20 mouse cellular contexts compared by ENCODE assay signal in genomic region chr14:56903039-56903438, GRCm38 (mm10). TPM values are rescaled to one million over a fixed set of nuclear protein-coding genes. Genes with fewer than 3 reads are reported as not detected.
DNase-seq lines count a peak whose midpoint lies in the region; ATAC-seq and TF ChIP-seq lines count a peak whose summit lies in the region.
"Had no signal": no experiment of that assay in that cellular context is flagged by ENCODE, and none has a peak within 500 bp of the region (broad histone marks: within the 10 kb centered on the region; RNA-seq: fewer than 3 reads in every experiment).

No protein-coding gene starts in this region.

- WGBS in liver, postnatal 0 days (ENCODE audit: insufficient replicate concordance): 71% methylated on average over 6 of the region's 6 CpGs
- 81% methylated on average over 6 of the region's 6 CpGs for WGBS in liver, embryonic 12.5 days (ENCODE audit: insufficient replicate concordance)

- no peaks in the 10 kb centered on the region for H3K9me3 ChIP-seq in liver, postnatal 0 days (ENCODE audit: low read length)
- H3K9me3 ChIP-seq in liver, embryonic 12.5 days (replicated peaks): no peaks in the 10 kb centered on the region
- H3K9me3 ChIP-seq: embryonic facial prominence, embryonic 13.5 days; forebrain, embryonic 13.5 days; G1E; heart, embryonic 12.5 days; hindbrain, embryonic 10.5 days had no signal

- H3K36me3 ChIP-seq in liver, postnatal 0 days (replicated peaks; ENCODE audit: insufficient read depth, low read length): peaks cover 6% of the 10 kb centered on the region
- peaks cover 37% of the 10 kb centered on the region for H3K36me3 ChIP-seq in liver, embryonic 12.5 days

- H3K4me3 ChIP-seq in liver, postnatal 0 days (ENCODE audit: low read depth, low read length): no peak overlapping the region
- H3K4me3 ChIP-seq in liver, embryonic 12.5 days: no peak overlapping the region
- no peak overlapping the region for H3K4me3 ChIP-seq in bone marrow macrophage, adult 2 months (ENCODE audit: insufficient read depth, low read length)
- H3K4me3 ChIP-seq: embryonic facial prominence, embryonic 13.5 days; forebrain, embryonic 13.5 days; heart, embryonic 12.5 days; hindbrain, embryonic 10.5 days had no signal

- no peak for TF ChIP-seq CTCF in liver, postnatal 0 days (IDR thresholded peaks at IDR 0.05; ENCODE audit: low read depth)
- no peak for TF ChIP-seq CTCF in bone marrow macrophage, adult 2 months (IDR thresholded peaks at IDR 0.05; ENCODE audit: low read depth, low read length)

- no peak overlapping the region for H3K9ac ChIP-seq in liver, postnatal 0 days (replicated peaks)
- no peak overlapping the region for H3K9ac ChIP-seq in liver, embryonic 12.5 days
- H3K9ac ChIP-seq: embryonic facial prominence, embryonic 13.5 days; forebrain, embryonic 13.5 days; forebrain, postnatal 0 days; heart, embryonic 12.5 days; hindbrain, embryonic 14.5 days had no signal

- TF ChIP-seq POLR2A in bone marrow macrophage, adult 2 months (IDR thresholded peaks at IDR 0.05; ENCODE audit: borderline replicate concordance, low read depth, low read length): no peak

- no peak for TF ChIP-seq EP300 in liver, postnatal 0 days (IDR thresholded peaks at IDR 0.05; ENCODE audit: low read depth)

- H3K27ac ChIP-seq in liver, postnatal 0 days (ENCODE audit: low read depth): no peak overlapping the region
- H3K27ac ChIP-seq in liver, embryonic 12.5 days: no peak overlapping the region
- peak overlapping the region; percentile 10; the same call in 1 of the 2 replicates for H3K27ac ChIP-seq in bone marrow macrophage, adult 2 months (ENCODE audit: insufficient read depth, low read depth, low read length)
- H3K27ac ChIP-seq: embryonic facial prominence, embryonic 13.5 days; forebrain, embryonic 13.5 days; hindbrain, embryonic 10.5 days; hindbrain, embryonic 14.5 days had no signal

- H3K4me1 ChIP-seq in liver, postnatal 0 days (ENCODE audit: insufficient read depth): no peaks in the 10 kb centered on the region
- peaks cover 6% of the 10 kb centered on the region; the same call in 1 of the 2 replicates for H3K4me1 ChIP-seq in liver, embryonic 12.5 days
- H3K4me1 ChIP-seq in bone marrow macrophage, adult 2 months (ENCODE audit: control insufficient read depth, insufficient read depth, low read length): peaks cover 22% of the 10 kb centered on the region
- H3K4me1 ChIP-seq: embryonic facial prominence, embryonic 13.5 days; heart, embryonic 12.5 days; hindbrain, embryonic 10.5 days had no signal

- H3K4me2 ChIP-seq in liver, postnatal 0 days (ENCODE audit: low read depth, low read length): no peak overlapping the region
- no peak overlapping the region for H3K4me2 ChIP-seq in liver, embryonic 12.5 days
- H3K4me2 ChIP-seq: embryonic facial prominence, embryonic 13.5 days; forebrain, embryonic 13.5 days; heart, embryonic 12.5 days; hindbrain, embryonic 14.5 days had no signal

- H3K27me3 ChIP-seq in liver, postnatal 0 days (ENCODE audit: insufficient read depth, low read length): no peaks in the 10 kb centered on the region
- no peaks in the 10 kb centered on the region for H3K27me3 ChIP-seq in liver, embryonic 12.5 days (replicated peaks)
- H3K27me3 ChIP-seq: embryonic facial prominence, embryonic 13.5 days; forebrain, embryonic 13.5 days; heart, embryonic 12.5 days had no signal

- DNase-seq in liver, postnatal 0 days: no peak
- peak; percentile 76 for DNase-seq in 416B (ENCODE audit: low read depth)
- DNase-seq in yolk sac, embryonic 10.5 days (ENCODE audit: low spot score): no peak
- no peak for DNase-seq in adrenal gland, postnatal 4 days (ENCODE audit: low spot score in 2 of 2)
- DNase-seq: B cell, adult 2 months; cerebellum, adult 11-12 months; cerebellum, adult 9-10 months; cerebellum, postnatal 25 days; forebrain, postnatal 0 days; gastrocnemius, postnatal 14 days had no signal

- 0 out of 2 replicates have a peak, but pooled peaks have one; percentile 47 for ATAC-seq in liver, postnatal 0 days
- ATAC-seq in liver, embryonic 12.5 days: no peak
- ATAC-seq in megakaryocyte progenitor cell, adult 5-6 weeks (replicated peaks; ENCODE audit: poor library complexity): peak; percentile 39; the same call in 1 of the 2 replicates
- ATAC-seq: CD4-positive, CD25-positive, alpha-beta regulatory T cell, adult 4 months; forebrain, embryonic 13.5 days; forebrain, postnatal 0 days had no signal

RNA-seq across cellular contexts. Expression of gene Zmym2, which starts 16.6 kb away (rescaled TPM):
- 4.3 and 4.5 TPM in 2 replicates for polyA plus RNA-seq in liver, postnatal 0 days (2015; fragmentation: Nextera tagmentation; extraction: Ambion mirVana)
- 12.7 and 15.6 TPM in 2 replicates for polyA plus RNA-seq in liver, embryonic 12.5 days (2016; fragmentation: Nextera tagmentation; extraction: Ambion mirVana)
- polyA plus RNA-seq in bone marrow macrophage, adult 2 months (2012; ENCODE audit: insufficient read depth, insufficient read length, missing spikeins): 39.2 and 48.7 TPM in 2 replicates
- total RNA-seq in megakaryocyte progenitor cell, adult 5-6 weeks (2015): 68.5 and 70.2 TPM in 2 replicates
- total RNA-seq in megakaryocyte progenitor cell, adult 5-6 weeks (2017): 23.9 and 45.6 TPM in 2 replicates
- 10 to 100 TPM; 66.3 to 71.8 TPM for total RNA-seq in adrenal gland, postnatal 4 days (2021)
